Mouse (Mus musculus): Measurements from ENCODE around the gene Zfp760. TPM values are rescaled to one million over a fixed set of nuclear protein-coding genes. Genes with fewer than 3 reads are reported as not detected.
"Not testable (repeated sequence)": the region's sequence is repeated elsewhere in the genome, so short reads cannot be mapped to it uniquely, and the experiment has no call there.

Gene Zfp760
- 19.0 and 22.1 TPM in 2 replicates for polyA plus RNA-seq (2016; fragmentation: Nextera tagmentation; extraction: Ambion mirVana)

DNA sequence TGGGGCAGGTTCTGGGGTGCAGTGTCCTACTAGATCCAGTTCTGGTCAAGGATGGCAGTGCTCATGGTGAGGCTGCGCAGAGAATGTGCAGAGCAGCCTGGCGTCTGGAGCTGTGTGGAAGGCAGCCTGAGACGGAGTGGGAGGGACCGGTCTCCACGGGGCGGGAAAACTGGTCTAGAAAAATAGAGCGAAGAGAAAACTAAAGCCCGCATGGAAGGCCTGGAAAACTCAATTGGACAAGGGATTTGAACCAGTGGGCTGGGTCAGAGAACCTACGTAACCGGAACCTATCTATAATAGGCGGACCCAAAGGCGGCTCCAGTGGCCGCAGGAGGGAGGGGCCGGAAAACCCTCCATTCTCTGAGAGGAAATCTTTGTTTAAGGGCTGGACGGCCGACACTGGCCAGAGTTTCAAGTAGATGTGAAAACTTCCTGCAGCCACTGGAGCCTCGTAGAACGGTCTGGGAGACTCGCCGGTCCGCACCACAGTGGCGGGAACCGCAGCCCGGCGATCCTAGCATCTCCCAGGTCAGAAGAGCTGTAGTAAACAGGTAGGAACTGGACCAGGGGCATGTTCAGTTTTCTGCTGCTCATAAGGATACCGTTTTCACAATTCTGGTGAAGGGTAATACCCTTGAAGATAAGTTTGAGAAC is at the start of gene Zfp760:
Gene Zfp760, plus strand, starts transcription at position 399 of the 654 bp plus-strand sequence.
- H3K36me3 ChIP-seq = peaks cover 10% of the 10 kb centered on the region
- no peaks in the 10 kb centered on the region for H3K9me3 ChIP-seq (replicated peaks)
- peak within 1 kb of the TSS; percentile 67 for H3K4me3 ChIP-seq
- ATAC-seq (ENCODE audit: low FRiP score) = peak; percentile 97
- H3K27me3 ChIP-seq = no peaks in the 10 kb centered on the region
- H3K4me1 ChIP-seq = peaks cover 9% of the 10 kb centered on the region
- peak within 1 kb of the TSS; percentile 88 for H3K27ac ChIP-seq
- peak within 1 kb of the TSS; percentile 81 for H3K9ac ChIP-seq
- WGBS = 4% methylated on average over 26 of the region's 26 CpGs
- peak within 1 kb of the TSS; percentile 59 for H3K4me2 ChIP-seq (replicated peaks)

DNA sequence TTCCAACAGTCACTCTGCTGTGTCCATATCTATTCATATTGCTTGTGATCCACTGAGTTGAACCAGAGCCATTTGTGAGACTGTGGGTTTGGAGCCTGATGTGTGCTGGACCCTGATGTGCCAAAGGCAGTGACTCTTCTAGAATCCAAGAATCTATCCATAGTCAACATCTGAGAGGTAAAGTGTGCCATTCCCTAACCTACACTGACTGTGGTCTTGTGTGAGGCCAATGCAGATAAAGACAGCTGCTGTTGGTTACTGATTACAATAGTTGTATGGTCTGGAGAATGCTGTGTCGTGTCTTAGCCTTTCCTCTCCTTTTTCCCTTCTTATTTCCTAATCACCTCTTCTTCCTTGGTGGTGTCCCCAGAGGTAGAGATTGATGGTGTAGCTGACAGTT is 28.7 kb upstream of the Zfp760 start:
- H3K4me1 ChIP-seq; H3K9me3 ChIP-seq (replicated peaks); H3K4me2 ChIP-seq (replicated peaks); H3K9ac ChIP-seq; H3K27ac ChIP-seq; H3K27me3 ChIP-seq; H3K36me3 ChIP-seq; H3K4me3 ChIP-seq: not testable (repeated sequence)
- peak; percentile 1; the same call in 1 of the 2 replicates for ATAC-seq (ENCODE audit: low FRiP score)
- 21% methylated on average over 1 of the region's 1 CpGs for WGBS

DNA sequence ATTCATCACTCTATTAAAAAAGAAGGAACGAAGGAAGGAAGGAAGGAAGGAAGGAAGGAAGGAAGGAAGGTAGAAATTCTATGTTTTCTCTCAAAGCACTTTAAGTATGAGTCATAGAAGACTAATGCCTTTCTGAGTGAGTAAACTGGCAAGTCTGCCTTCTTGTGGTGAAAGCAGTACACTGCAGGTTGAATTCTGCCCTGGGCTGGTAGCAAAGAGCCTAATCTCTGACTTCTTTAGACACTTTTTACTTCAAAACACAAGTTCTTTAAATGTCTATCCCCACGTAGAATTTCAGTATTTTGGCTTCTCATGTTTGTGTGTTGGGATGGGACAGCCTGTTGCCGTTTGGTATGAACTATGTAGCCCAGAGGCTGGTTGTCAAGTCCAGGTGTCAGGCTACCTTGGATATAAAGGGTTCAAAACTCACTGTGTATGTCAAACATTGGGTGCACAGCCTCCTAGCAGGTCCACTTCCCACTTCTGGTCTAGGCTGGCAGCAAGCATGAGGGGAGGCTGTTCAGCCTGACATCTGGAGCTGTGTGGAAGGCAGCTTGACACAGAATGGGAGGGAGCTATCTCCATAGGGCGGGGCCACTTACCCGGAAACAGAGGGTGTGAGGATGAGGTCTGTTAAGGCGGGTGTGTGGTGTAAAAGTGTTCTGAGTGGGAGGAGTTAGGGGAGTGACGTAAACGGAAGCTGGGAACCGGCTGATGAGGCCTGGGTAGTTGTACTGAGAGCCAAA is 28.1 kb upstream of the Zfp760 start:
- ATAC-seq (ENCODE audit: low FRiP score) = peak; percentile 99
- no peaks in the 10 kb centered on the region for H3K9me3 ChIP-seq (replicated peaks)
- WGBS = 4% methylated on average over 9 of the region's 9 CpGs
- peaks cover 3% of the 10 kb centered on the region; the same call in 1 of the 2 replicates for H3K4me1 ChIP-seq
- peak overlapping the region; percentile 41; the same call in 1 of the 2 replicates for H3K9ac ChIP-seq
- H3K4me2 ChIP-seq (replicated peaks) = peak overlapping the region; percentile 52
- H3K27ac ChIP-seq = peak overlapping the region; percentile 62
- no peaks in the 10 kb centered on the region for H3K27me3 ChIP-seq
- peak overlapping the region; percentile 45 for H3K4me3 ChIP-seq
- H3K36me3 ChIP-seq = 0 out of 2 replicates have a peak, but pooled peaks cover under 1% of the 10 kb centered on the region

DNA sequence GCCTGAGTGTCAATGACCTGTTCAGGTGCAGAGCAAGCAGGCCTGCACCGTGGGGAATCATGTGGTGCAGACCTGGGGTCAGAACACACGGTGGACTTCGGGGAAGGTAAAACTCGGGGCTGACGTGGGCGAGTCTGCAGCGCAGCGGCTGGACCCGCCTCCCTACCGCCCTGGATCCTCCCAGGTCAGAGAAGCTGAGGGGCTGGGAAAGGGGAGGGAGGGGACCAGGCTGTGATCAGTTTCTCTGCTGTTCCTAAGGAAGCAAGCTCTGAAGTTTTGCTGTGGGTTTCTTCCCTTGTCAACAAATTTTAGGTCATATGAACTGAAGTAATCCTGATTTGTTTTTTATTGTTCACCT is 27.5 kb upstream of the Zfp760 start:
- not testable (repeated sequence) for H3K4me1 ChIP-seq; H3K36me3 ChIP-seq; H3K27ac ChIP-seq; H3K27me3 ChIP-seq; H3K9me3 ChIP-seq (replicated peaks)
- Histone ChIP-seq H3K9ac (peak overlapping the region; percentile 41; the same call in 1 of the 2 replicates), H3K4me3 (peak overlapping the region; percentile 45), H3K4me2 (replicated peaks) (peak overlapping the region; percentile 52)
- 1% methylated on average over 10 of the region's 10 CpGs for WGBS
- peak; percentile 88 for ATAC-seq (ENCODE audit: low FRiP score)

DNA sequence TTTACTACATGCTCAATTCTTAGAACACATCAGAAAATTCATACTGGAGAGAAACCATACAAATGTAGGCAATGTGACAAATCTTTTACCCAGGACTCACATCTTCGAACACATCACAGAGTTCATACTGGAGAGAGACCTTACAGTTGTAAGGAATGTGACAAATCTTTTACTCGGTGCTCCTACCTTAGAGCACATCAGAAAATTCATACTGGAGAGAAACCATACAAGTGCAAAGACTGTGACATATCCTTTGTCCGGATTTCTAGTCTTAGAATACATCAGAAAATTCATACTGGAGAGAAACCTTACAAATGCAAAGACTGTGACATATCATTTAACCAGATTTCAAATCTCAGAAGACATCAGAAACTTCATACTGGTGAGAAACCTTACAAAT is 16.0 kb upstream of the Zfp760 start, which contains the start of gene Gm10226:
Gene Gm10226, plus strand, starts transcription at position 301 of the 400 bp plus-strand sequence.
- no peaks in the 10 kb centered on the region for H3K4me1 ChIP-seq
- no peak within 1 kb of the TSS for H3K27ac ChIP-seq
- H3K4me3 ChIP-seq = no peak within 1 kb of the TSS
- ATAC-seq (ENCODE audit: low FRiP score) = no peak
- WGBS = 91% methylated on average over 3 of the region's 3 CpGs
- peaks cover 36% of the 10 kb centered on the region for H3K36me3 ChIP-seq
- no peak within 1 kb of the TSS for H3K4me2 ChIP-seq (replicated peaks)
- no peak within 1 kb of the TSS for H3K9ac ChIP-seq
- no peaks in the 10 kb centered on the region for H3K27me3 ChIP-seq
- no peaks in the 10 kb centered on the region for H3K9me3 ChIP-seq (replicated peaks)

DNA sequence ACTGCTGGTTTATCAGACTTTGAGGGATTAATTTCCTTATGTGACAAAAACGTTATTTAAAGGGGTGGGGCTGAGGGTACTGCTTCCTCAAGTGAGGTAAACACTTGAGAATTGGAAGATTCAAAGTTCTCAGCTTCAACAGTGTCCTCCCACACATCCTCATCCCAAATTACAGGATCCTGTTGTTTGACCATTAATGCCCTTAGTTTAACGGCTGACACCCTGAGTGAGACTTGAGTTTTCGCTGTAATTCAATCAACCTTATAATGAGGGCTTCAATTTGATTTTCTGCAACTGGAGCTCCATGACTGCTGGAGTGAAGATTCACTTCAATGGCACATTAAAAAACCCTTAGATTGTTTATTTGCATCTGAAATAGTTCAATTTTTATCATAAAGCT is 14.2 kb upstream of the Zfp760 start:
- no peak overlapping the region for H3K27ac ChIP-seq
- no peaks in the 10 kb centered on the region for H3K4me1 ChIP-seq
- H3K27me3 ChIP-seq = no peaks in the 10 kb centered on the region
- ATAC-seq (ENCODE audit: low FRiP score) = no peak
- H3K36me3 ChIP-seq = peaks cover 36% of the 10 kb centered on the region
- WGBS = 80% methylated on average over 3 of the region's 3 CpGs
- no peak overlapping the region for H3K4me2 ChIP-seq (replicated peaks)
- no peak overlapping the region for H3K4me3 ChIP-seq
- no peak overlapping the region for H3K9ac ChIP-seq
- no peaks in the 10 kb centered on the region for H3K9me3 ChIP-seq (replicated peaks)

DNA sequence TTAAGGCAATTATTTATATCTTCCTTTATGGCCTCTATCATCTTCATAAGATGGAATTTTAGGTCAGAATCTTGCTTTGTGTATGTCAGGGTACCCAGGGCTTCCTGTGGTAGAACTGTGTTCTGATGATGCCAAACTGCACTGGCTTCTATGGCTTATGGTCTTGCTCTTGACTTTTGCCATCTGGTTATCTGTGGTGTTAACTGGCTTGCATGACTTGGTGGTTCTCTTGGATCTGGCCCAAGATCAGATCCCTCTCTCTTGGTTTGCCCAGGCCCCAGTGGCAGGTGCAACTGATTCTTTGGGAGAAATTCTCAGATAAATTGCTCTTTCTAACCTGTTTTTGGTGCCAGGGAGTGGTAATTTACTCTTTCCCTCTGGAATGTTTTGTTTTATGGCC is 11.5 kb upstream of the Zfp760 start:
- Histone ChIP-seq H3K9me3 (replicated peaks) (no peaks in the 10 kb centered on the region), H3K4me1 (no peaks in the 10 kb centered on the region), H3K27me3 (no peaks in the 10 kb centered on the region), H3K9ac (no peak overlapping the region), H3K4me3 (no peak overlapping the region), H3K27ac (no peak overlapping the region), H3K4me2 (replicated peaks) (no peak overlapping the region), H3K36me3 (peaks cover 14% of the 10 kb centered on the region)
- ATAC-seq (ENCODE audit: low FRiP score) = no peak

DNA sequence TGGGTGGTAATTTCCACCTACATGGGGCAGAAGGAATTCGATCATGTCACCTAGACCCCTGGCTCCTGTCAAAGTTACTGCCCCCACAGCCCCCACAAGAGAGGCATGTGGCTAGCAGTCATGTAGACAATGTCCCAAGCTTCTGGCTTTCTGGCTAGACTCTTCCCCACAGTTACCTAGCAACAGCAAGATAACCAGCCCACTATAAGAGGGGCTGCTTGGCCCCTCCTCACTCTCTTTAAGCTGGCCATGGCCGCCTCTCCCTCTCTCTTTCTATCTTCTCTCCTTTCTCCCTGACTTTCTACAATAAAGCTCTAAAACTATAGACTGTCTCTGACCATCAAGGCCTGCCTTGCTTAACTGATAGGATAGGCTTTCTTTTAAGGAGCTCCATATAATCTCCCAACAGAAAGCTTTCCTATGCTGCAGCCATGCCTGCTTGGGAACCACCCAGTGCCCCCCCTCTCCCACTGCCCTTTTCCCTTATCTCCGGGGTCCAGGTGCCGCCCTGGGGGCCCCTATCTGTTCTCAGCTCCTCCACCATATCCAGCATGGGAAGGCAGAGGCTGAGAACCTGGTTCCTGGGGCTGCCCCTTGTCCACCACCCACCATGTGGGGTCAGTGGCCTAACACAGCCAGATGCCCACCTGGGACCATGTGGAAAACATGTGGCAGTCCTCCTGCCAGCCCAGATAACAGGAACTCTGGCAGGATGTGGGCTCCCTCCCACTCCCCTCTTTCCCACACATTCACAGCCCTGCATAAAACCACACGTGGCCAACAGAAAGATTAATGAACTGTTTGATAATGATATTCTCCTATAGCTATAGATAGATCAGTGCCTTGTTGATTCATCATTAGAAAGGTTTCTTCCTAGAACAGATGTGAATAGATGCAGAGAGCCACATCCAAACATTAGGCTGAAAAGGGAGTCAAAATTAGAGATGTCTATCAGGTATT is 5.0 kb upstream of the Zfp760 start:
- no peak overlapping the region for H3K9ac ChIP-seq
- H3K4me1 ChIP-seq = no peaks in the 10 kb centered on the region
- H3K4me3 ChIP-seq = no peak overlapping the region
- no peak overlapping the region for H3K4me2 ChIP-seq (replicated peaks)
- no peaks in the 10 kb centered on the region for H3K27me3 ChIP-seq
- WGBS = 50% methylated on average over 5 of the region's 5 CpGs
- no peaks in the 10 kb centered on the region for H3K9me3 ChIP-seq (replicated peaks)
- ATAC-seq (ENCODE audit: low FRiP score) = no peak
- H3K27ac ChIP-seq = no peak overlapping the region
- no peaks in the 10 kb centered on the region for H3K36me3 ChIP-seq

DNA sequence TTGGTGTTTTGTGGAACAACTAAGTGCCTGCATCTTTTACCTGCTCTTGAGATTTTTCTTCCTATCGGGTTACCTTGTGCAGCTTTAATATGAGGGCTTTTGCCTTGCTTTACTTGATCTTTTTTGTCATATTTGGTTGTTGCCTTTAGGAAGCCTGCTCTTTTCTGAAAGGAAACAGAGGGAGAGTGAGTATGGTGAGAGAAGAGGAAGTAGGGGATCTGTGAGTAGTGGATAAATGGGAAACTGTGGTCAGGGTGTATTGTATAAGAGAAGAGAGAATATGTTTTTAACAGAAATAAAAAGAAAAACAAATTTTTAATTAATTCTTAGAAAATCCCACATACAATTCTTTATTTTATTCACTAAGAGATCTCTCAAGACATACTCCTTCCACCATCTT is 4.1 kb upstream of the Zfp760 start:
- Histone ChIP-seq H3K27ac (no peak overlapping the region), H3K9me3 (replicated peaks) (no peaks in the 10 kb centered on the region), H3K4me3 (no peak overlapping the region), H3K36me3 (no peaks in the 10 kb centered on the region), H3K27me3 (no peaks in the 10 kb centered on the region), H3K4me2 (replicated peaks) (no peak overlapping the region), H3K4me1 (peaks cover 2% of the 10 kb centered on the region), H3K9ac (no peak overlapping the region)
- 97% methylated on average over 1 of the region's 1 CpGs for WGBS
- no peak for ATAC-seq (ENCODE audit: low FRiP score)

DNA sequence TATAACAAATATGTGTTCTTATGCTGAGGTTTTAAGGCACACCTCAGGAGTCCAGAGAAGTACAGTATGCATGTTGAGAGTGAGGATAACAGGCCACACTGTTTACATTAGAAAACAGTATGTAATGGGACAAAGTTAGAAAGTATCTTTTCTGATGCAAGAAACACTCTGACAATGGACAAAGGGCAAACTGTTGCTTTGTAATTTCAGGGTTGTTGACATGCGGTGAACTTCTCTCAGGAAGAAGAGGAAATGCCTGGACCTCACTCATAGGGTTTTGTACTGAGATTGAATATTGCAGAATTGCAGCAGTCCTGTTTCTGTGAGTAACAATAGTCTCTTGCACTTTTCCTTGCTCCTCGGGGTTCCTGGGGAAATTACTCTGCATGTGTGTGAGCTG is 860 bp downstream of the Zfp760 start:
- H3K4me3 ChIP-seq = peak overlapping the region; percentile 67
- no peak for ATAC-seq (ENCODE audit: low FRiP score)
- WGBS = 40% methylated on average over 2 of the region's 2 CpGs

DNA sequence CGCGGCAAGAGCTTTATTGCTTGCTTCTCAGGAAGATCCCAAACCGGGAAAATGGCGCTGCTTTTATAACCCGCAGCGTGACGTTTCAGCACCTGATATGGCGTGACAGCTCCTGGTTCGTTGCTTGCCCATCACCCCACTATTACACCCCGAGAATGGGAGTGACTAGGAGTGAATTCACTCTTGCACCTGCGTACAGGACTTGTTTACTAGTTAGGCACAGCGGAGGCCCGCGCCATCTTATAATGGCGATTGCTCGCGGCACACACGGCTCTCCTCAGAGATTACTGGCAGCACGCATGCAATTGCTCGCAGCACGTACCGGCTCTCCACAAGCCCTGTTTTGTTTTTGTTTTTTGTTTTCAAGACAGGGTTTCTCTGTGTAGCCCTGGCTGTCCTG is 23.0 kb downstream of the Zfp760 start, which contains the start of gene Zfp229:
Gene Zfp229, plus strand, starts transcription at position 301 of the 400 bp plus-strand sequence.
- H3K9ac ChIP-seq; H3K36me3 ChIP-seq; H3K4me1 ChIP-seq; H3K27ac ChIP-seq; H3K27me3 ChIP-seq; H3K4me3 ChIP-seq; H3K4me2 ChIP-seq (replicated peaks); ATAC-seq (ENCODE audit: low FRiP score); H3K9me3 ChIP-seq (replicated peaks): not testable (repeated sequence)
- 94% methylated on average over 13 of the region's 22 CpGs for WGBS

More for the DNA sequence above, 860 bp downstream of the Zfp760 start:
- Histone ChIP-seq H3K4me1 (peaks cover 9% of the 10 kb centered on the region), H3K4me2 (replicated peaks) (peak overlapping the region; percentile 59), H3K9me3 (replicated peaks) (no peaks in the 10 kb centered on the region), H3K27ac (no peak overlapping the region), H3K36me3 (peaks cover 13% of the 10 kb centered on the region), H3K9ac (peak overlapping the region; percentile 47), H3K27me3 (no peaks in the 10 kb centered on the region)

DNA sequence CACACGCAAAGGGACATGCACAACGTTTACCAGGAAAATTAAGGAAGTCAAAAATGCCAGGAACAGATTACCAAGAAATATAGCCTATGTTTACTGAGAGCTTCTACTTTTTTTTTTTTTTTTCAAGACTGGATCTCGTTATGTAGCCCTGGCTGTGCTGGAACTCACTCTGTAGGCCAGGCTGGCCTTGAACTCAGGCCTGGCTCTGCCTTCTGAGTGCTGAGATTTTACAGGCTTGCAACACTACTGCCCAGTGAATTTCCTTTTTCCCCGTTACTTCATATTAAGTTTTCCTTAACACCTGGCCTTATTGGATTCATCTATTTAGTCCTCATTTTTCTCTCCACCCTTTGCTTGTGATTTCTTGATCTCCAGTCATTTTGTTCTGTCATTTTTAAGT is 25.5 kb downstream of the Zfp760 start:
- H3K27me3 ChIP-seq = no peaks in the 10 kb centered on the region
- peak overlapping the region; percentile 71 for H3K4me3 ChIP-seq
- H3K36me3 ChIP-seq = 0 out of 2 replicates have a peak, but pooled peaks cover 5% of the 10 kb centered on the region
- WGBS = 90% methylated on average over 4 of the region's 4 CpGs
- peak overlapping the region; percentile 86; the same call in 1 of the 2 replicates for H3K27ac ChIP-seq
- H3K9me3 ChIP-seq (replicated peaks) = no peaks in the 10 kb centered on the region
- no peak overlapping the region for H3K9ac ChIP-seq
- peak overlapping the region; percentile 55 for H3K4me2 ChIP-seq (replicated peaks)
- ATAC-seq (ENCODE audit: low FRiP score) = peak; percentile 41
- peaks cover 9% of the 10 kb centered on the region for H3K4me1 ChIP-seq

Data from hindbrain, embryonic 12.5 days (tissue).